Mouse (Mus musculus) neural tube, embryonic 12.5 days (tissue): ENCODE data around the gene Tmem108. TPM values are rescaled to one million over a fixed set of nuclear protein-coding genes. Genes with fewer than 3 reads are reported as not detected.
A peak's percentile ranks its signal among the peaks of the same experiment; 100 is the strongest.

Experiments used
- ATAC-seq: fragments of 200-750 bp; cut with Nextera tagmentation; 2 replicates; pipeline ENCODE4 v1.8.0; 2017; ENCODE audit warnings: low read depth, mild to moderate bottlenecking, moderate TSS enrichment, moderate library complexity; ENCODE audit not compliant: low FRiP score
- H3K27ac ChIP-seq: fragments of 300-500 bp; sonication (generic); 2 replicates; pipeline ENCODE4 v1.5.1; 2016
- H3K27me3 ChIP-seq: fragments of 300-500 bp; sonication (generic); replicated peaks from 2 replicates; pipeline ENCODE4 v1.6.1; 2016; ENCODE audit warnings: mild to moderate bottlenecking
- H3K36me3 ChIP-seq: fragments of 300-500 bp; sonication (generic); 2 replicates; pipeline ENCODE4 v1.6.1; 2016; ENCODE audit warnings: mild to moderate bottlenecking
- H3K4me1 ChIP-seq: fragments of 300-500 bp; sonication (generic); 2 replicates; pipeline ENCODE4 v1.6.1; 2016
- H3K4me2 ChIP-seq: fragments of 300-500 bp; sonication (generic); replicated peaks from 2 replicates; pipeline ENCODE4 v1.6.1; 2016; ENCODE audit warnings: mild to moderate bottlenecking
- H3K4me3 ChIP-seq: fragments of 300-500 bp; sonication (generic); 2 replicates; pipeline ENCODE4 v1.5.1; 2016
- H3K9ac ChIP-seq: fragments of 300-500 bp; sonication (generic); 2 replicates; pipeline ENCODE4 v1.6.1; 2016; ENCODE audit warnings: mild to moderate bottlenecking
- H3K9me3 ChIP-seq: fragments of 300-500 bp; sonication (generic); 2 replicates; pipeline ENCODE4 v1.6.1; 2016; ENCODE audit warnings: mild to moderate bottlenecking
- WGBS: fragments of 180-500 bp; shearing (Covaris S2); methylation state at CpG from one replicate; pipeline ENCODE4 v1.1.7; 2016; 5-methylcytosine and 5-hydroxymethylcytosine counted together
- polyA plus RNA-seq: library from polyadenylated mRNA; unstranded; fragments of >200 nt; fragmentation: Nextera tagmentation; extraction: Ambion mirVana; gene quantifications from 2 replicates; pipeline ENCODE4 v1.2.1, GENCODE M21; 2016

Gene Tmem108
- polyA plus RNA-seq, 1 experiment from 2014 or later: 25.8 TPM

GRCm38 (mm10) chr9:103594423-103595189 lies 167.0 kb downstream of the Tmem108 start:
- 87% methylated on average over 7 of the region's 7 CpGs for WGBS
- Histone ChIP-seq H3K27me3 (no peaks in the 10 kb centered on the region), H3K9ac (no peak overlapping the region), H3K4me1 (peaks cover 14% of the 10 kb centered on the region), H3K36me3 (no peaks in the 10 kb centered on the region), H3K4me2 (no peak overlapping the region), H3K9me3 (no peaks in the 10 kb centered on the region), H3K27ac (peak overlapping the region; percentile 27; the same call in 1 of the 2 replicates), H3K4me3 (no peak overlapping the region)
- peak; percentile 20; the same call in 1 of the 2 replicates for ATAC-seq

GRCm38 (mm10) chr9:103593079-103593478 lies 168.6 kb downstream of the Tmem108 start:
- Histone ChIP-seq H3K27me3 (no peaks in the 10 kb centered on the region), H3K4me1 (peaks cover 14% of the 10 kb centered on the region), H3K27ac (no peak overlapping the region), H3K9me3 (no peaks in the 10 kb centered on the region), H3K4me3 (no peak overlapping the region), H3K4me2 (no peak overlapping the region), H3K36me3 (no peaks in the 10 kb centered on the region), H3K9ac (no peak overlapping the region)
- no peak for ATAC-seq
- WGBS: 63% methylated on average over 4 of the region's 4 CpGs

GRCm38 (mm10) chr9:103591962-103592361 lies 169.7 kb downstream of the Tmem108 start:
- H3K4me2 ChIP-seq: no peak overlapping the region
- no peaks in the 10 kb centered on the region for H3K27me3 ChIP-seq
- H3K27ac ChIP-seq: no peak overlapping the region
- H3K36me3 ChIP-seq: no peaks in the 10 kb centered on the region
- WGBS: 92% methylated on average over 4 of the region's 4 CpGs
- no peak for ATAC-seq
- no peak overlapping the region for H3K9ac ChIP-seq
- H3K4me1 ChIP-seq: peaks cover 14% of the 10 kb centered on the region
- H3K4me3 ChIP-seq: no peak overlapping the region
- H3K9me3 ChIP-seq: no peaks in the 10 kb centered on the region

GRCm38 (mm10) chr9:103590801-103591200 lies 170.8 kb downstream of the Tmem108 start:
- no peak overlapping the region for H3K27ac ChIP-seq
- H3K4me1 ChIP-seq: peaks cover 14% of the 10 kb centered on the region
- no peak overlapping the region for H3K4me2 ChIP-seq
- no peak for ATAC-seq
- H3K4me3 ChIP-seq: no peak overlapping the region
- no peaks in the 10 kb centered on the region for H3K27me3 ChIP-seq
- 0 out of 2 replicates have a peak, but pooled peaks cover 6% of the 10 kb centered on the region for H3K9me3 ChIP-seq
- WGBS: 88% methylated on average over 5 of the region's 5 CpGs
- no peak overlapping the region for H3K9ac ChIP-seq
- H3K36me3 ChIP-seq: no peaks in the 10 kb centered on the region

GRCm38 (mm10) chr9:103584865-103585264 lies 176.8 kb downstream of the Tmem108 start:
- Histone ChIP-seq H3K4me2 (no peak overlapping the region), H3K36me3 (no peaks in the 10 kb centered on the region), H3K27me3 (no peaks in the 10 kb centered on the region), H3K27ac (no peak overlapping the region), H3K9ac (no peak overlapping the region), H3K4me3 (no peak overlapping the region), H3K4me1 (peaks cover 4% of the 10 kb centered on the region; the same call in 1 of the 2 replicates), H3K9me3 (0 out of 2 replicates have a peak, but pooled peaks cover 6% of the 10 kb centered on the region)
- WGBS: 61% methylated on average over 4 of the region's 4 CpGs
- peak; percentile 53; the same call in 1 of the 2 replicates for ATAC-seq

- Histone ChIP-seq H3K9ac (no peak overlapping the region), H3K36me3 (no peaks in the 10 kb centered on the region), H3K4me3 (no peak overlapping the region), H3K27me3 (no peaks in the 10 kb centered on the region), H3K27ac (no peak overlapping the region), H3K4me1 (peaks cover 4% of the 10 kb centered on the region; the same call in 1 of the 2 replicates), H3K4me2 (no peak overlapping the region), H3K9me3 (0 out of 2 replicates have a peak, but pooled peaks cover 6% of the 10 kb centered on the region)
- WGBS: 90% methylated on average over 10 of the region's 10 CpGs
- no peak for ATAC-seq
These were observed 179.2 kb downstream of the Tmem108 start for GRCm38 (mm10) chr9:103582249-103582961.

GRCm38 (mm10) chr9:103580621-103581020 lies 181.0 kb downstream of the Tmem108 start:
- peaks cover 4% of the 10 kb centered on the region; the same call in 1 of the 2 replicates for H3K4me1 ChIP-seq
- H3K4me3 ChIP-seq: no peak overlapping the region
- H3K9me3 ChIP-seq: no peaks in the 10 kb centered on the region
- H3K4me2 ChIP-seq: no peak overlapping the region
- no peak overlapping the region for H3K9ac ChIP-seq
- H3K27me3 ChIP-seq: no peaks in the 10 kb centered on the region
- WGBS: 94% methylated on average over 6 of the region's 6 CpGs
- ATAC-seq: no peak
- H3K27ac ChIP-seq: no peak overlapping the region
- H3K36me3 ChIP-seq: no peaks in the 10 kb centered on the region

GRCm38 (mm10) chr9:103580186-103580585 lies 181.5 kb downstream of the Tmem108 start:
- Histone ChIP-seq H3K4me3 (no peak overlapping the region), H3K4me1 (peaks cover 6% of the 10 kb centered on the region), H3K4me2 (no peak overlapping the region), H3K9ac (no peak overlapping the region), H3K36me3 (no peaks in the 10 kb centered on the region), H3K9me3 (no peaks in the 10 kb centered on the region), H3K27ac (no peak overlapping the region), H3K27me3 (no peaks in the 10 kb centered on the region)
- ATAC-seq: no peak
- 92% methylated on average over 4 of the region's 4 CpGs for WGBS

- Histone ChIP-seq H3K4me2 (no peak overlapping the region), H3K4me1 (peaks cover 9% of the 10 kb centered on the region), H3K9me3 (no peaks in the 10 kb centered on the region), H3K27me3 (no peaks in the 10 kb centered on the region), H3K9ac (no peak overlapping the region), H3K27ac (no peak overlapping the region), H3K4me3 (no peak overlapping the region), H3K36me3 (no peaks in the 10 kb centered on the region)
- ATAC-seq: no peak
- 84% methylated on average over 9 of the region's 9 CpGs for WGBS
These were observed 182.1 kb downstream of the Tmem108 start for GRCm38 (mm10) chr9:103579411-103580026.

GRCm38 (mm10) chr9:103577731-103578130 lies 183.9 kb downstream of the Tmem108 start:
- Histone ChIP-seq H3K9me3 (no peaks in the 10 kb centered on the region), H3K27me3 (no peaks in the 10 kb centered on the region), H3K36me3 (no peaks in the 10 kb centered on the region), H3K4me2 (no peak overlapping the region), H3K4me1 (peaks cover 19% of the 10 kb centered on the region), H3K27ac (no peak overlapping the region), H3K4me3 (no peak overlapping the region), H3K9ac (no peak overlapping the region)
- no peak for ATAC-seq
- 73% methylated on average over 4 of the region's 4 CpGs for WGBS

- Histone ChIP-seq H3K36me3 (no peaks in the 10 kb centered on the region), H3K27me3 (no peaks in the 10 kb centered on the region), H3K27ac (no peak overlapping the region), H3K4me1 (peaks cover 19% of the 10 kb centered on the region), H3K9ac (no peak overlapping the region), H3K9me3 (no peaks in the 10 kb centered on the region), H3K4me2 (no peak overlapping the region), H3K4me3 (no peak overlapping the region)
- 90% methylated on average over 5 of the region's 5 CpGs for WGBS
- no peak for ATAC-seq
These were observed 184.5 kb downstream of the Tmem108 start for GRCm38 (mm10) chr9:103577181-103577580.

- Histone ChIP-seq H3K4me1 (peaks cover 19% of the 10 kb centered on the region), H3K36me3 (no peaks in the 10 kb centered on the region), H3K9ac (no peak overlapping the region), H3K27me3 (no peaks in the 10 kb centered on the region; the same call in 1 of the 2 replicates), H3K9me3 (no peaks in the 10 kb centered on the region), H3K27ac (no peak overlapping the region), H3K4me2 (no peak overlapping the region), H3K4me3 (no peak overlapping the region)
- ATAC-seq: no peak
- WGBS: 97% methylated on average over 5 of the region's 5 CpGs
These were observed 185.7 kb downstream of the Tmem108 start for GRCm38 (mm10) chr9:103575901-103576300.
